Mouse (Mus musculus) erythroblast, embryonic 14.5 days (primary cell): Measurements from ENCODE around the gene 1700016K19Rik. TPM values are rescaled to one million over a fixed set of nuclear protein-coding genes. Genes with fewer than 3 reads are reported as not detected.

Source experiments
- H3K27me3 ChIP-seq: 2 replicates; pipeline ENCODE4 v1.6.1; 2012; ENCODE audit warnings: inconsistent platforms; ENCODE audit not compliant: control insufficient read depth
- H3K36me3 ChIP-seq: 2 replicates; pipeline ENCODE4 v1.6.1; 2012; ENCODE audit warnings: mild to moderate bottlenecking, inconsistent platforms; ENCODE audit not compliant: control insufficient read depth
- H3K4me1 ChIP-seq: 2 replicates; pipeline ENCODE4 v1.6.1; 2012; ENCODE audit warnings: inconsistent platforms; ENCODE audit not compliant: control insufficient read depth
- H3K4me3 ChIP-seq: replicated peaks from 2 replicates; pipeline ENCODE3; 2012; ENCODE audit warnings: moderate library complexity, mild to moderate bottlenecking, inconsistent platforms
- H3K9me3 ChIP-seq: 2 replicates; pipeline ENCODE4 v1.6.1; 2012; ENCODE audit warnings: low read length, inconsistent platforms, mixed read lengths; ENCODE audit not compliant: control insufficient read depth
- GATA1 ChIP-seq: IDR thresholded peaks from 2 replicates; pipeline ENCODE4 v1.6.1; 2012; ENCODE audit warnings: low read length, inconsistent platforms, mixed read lengths
- TAL1 ChIP-seq: IDR thresholded peaks from 3 replicates; pipeline ENCODE4 v1.6.1; 2012; ENCODE audit warnings: low read length, inconsistent platforms, mixed read lengths
- polyA plus RNA-seq: library from polyadenylated mRNA; stranded (reverse); fragments of >175 nt; gene quantifications from 2 replicates; pipeline ENCODE4 v1.2.3, GENCODE M21; 2012

Gene 1700016K19Rik
- polyA plus RNA-seq, 1 experiment, result not detected

GRCm38 (mm10) chr11:75978051-75978450, 21.7 kb upstream of the 1700016K19Rik start:
- Histone ChIP-seq H3K4me1 (no peaks in the 10 kb centered on the region), H3K9me3 (no peaks in the 10 kb centered on the region; the same call in 1 of the 2 replicates), H3K36me3 (no peaks in the 10 kb centered on the region), H3K4me3 (no peak overlapping the region), H3K27me3 (peaks cover 1% of the 10 kb centered on the region; the same call in 1 of the 2 replicates)
- TF ChIP-seq GATA1 (no peak), TAL1 (no peak)

- Histone ChIP-seq H3K4me1 (no peaks in the 10 kb centered on the region), H3K9me3 (no peaks in the 10 kb centered on the region), H3K27me3 (no peaks in the 10 kb centered on the region), H3K36me3 (no peaks in the 10 kb centered on the region), H3K4me3 (no peak overlapping the region)
- no peak for TF ChIP-seq TAL1
- no peak for TF ChIP-seq GATA1
Measured at GRCm38 (mm10) chr11:75980413-75980812, 19.3 kb upstream of the 1700016K19Rik start.

DNA sequence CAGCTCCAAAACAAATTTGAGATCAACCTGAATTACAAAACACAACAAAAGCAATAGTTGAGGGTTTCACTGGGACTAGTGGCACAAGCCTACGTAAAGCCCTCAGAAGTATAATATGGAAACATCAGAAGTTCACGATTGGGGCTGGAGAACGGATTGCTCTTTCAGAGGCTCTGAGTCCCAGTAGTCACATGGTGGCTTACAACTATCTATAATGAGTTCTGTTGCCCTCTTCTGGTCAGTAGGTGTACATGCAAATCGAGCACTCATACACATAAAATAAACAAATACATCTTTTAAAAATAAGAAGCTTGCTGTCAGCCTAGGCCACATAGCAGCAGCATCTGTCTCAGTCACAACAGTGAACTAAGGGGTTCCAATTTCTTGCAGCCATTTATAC, 16.5 kb upstream of the 1700016K19Rik start:
- Histone ChIP-seq H3K36me3 (no peaks in the 10 kb centered on the region), H3K4me1 (no peaks in the 10 kb centered on the region), H3K9me3 (no peaks in the 10 kb centered on the region), H3K27me3 (no peaks in the 10 kb centered on the region), H3K4me3 (no peak overlapping the region)
- TF ChIP-seq GATA1 (no peak), TAL1 (no peak)

GRCm38 (mm10) chr11:75984581-75984980, 15.1 kb upstream of the 1700016K19Rik start:
- Histone ChIP-seq H3K36me3 (no peaks in the 10 kb centered on the region), H3K9me3 (no peaks in the 10 kb centered on the region), H3K4me3 (no peak overlapping the region), H3K27me3 (no peaks in the 10 kb centered on the region), H3K4me1 (no peaks in the 10 kb centered on the region)
- TF ChIP-seq GATA1 (no peak), TAL1 (no peak)

- no peak overlapping the region for H3K4me3 ChIP-seq
- no peaks in the 10 kb centered on the region for H3K27me3 ChIP-seq
- H3K36me3 ChIP-seq, result no peaks in the 10 kb centered on the region
- TF ChIP-seq GATA1 (no peak), TAL1 (no peak)
- no peaks in the 10 kb centered on the region for H3K4me1 ChIP-seq
- no peaks in the 10 kb centered on the region for H3K9me3 ChIP-seq
Measured at GRCm38 (mm10) chr11:75985948-75986347, 13.8 kb upstream of the 1700016K19Rik start.

DNA sequence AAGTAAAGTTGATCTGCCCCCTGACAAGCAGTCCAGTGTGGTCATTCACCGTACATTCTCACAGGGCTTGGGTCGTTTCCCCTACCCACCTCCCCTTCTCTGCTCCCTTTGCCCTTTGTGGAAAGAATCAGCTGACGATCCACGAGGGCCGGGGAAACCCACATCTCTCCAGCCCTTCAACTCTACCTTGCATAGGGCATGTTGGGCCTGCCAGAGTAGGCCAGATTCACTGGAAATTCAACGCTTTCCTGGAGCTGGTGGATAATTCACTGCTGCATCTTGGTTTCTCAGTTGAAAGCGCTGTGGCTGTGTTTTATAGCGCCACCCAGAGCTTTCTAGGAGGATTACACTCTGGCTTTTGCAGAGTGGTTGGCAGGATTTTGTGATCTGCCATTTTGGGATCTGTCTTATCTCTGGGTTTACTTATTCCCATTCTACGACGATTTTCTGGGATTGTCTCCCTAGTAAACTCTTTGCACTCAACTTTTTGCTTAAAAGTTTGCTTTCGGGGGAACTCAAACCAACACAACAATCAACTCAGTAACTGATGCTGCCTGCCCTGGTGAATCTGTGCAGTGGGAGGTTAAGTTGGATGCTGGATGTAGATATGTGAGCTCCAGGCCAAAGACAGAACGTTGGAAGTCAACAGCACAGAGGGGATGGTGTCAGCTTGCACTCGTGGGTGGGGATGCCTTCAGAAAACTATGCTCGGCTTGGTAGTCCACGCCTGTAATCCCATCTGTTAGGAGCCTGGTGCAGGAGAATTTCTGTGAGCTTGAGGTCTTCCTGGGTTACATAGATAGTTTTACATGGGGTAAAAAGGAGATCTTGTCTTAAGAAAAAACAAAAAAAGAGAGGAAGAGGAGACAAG, 8.5 kb upstream of the 1700016K19Rik start:
- H3K9me3 ChIP-seq, result no peaks in the 10 kb centered on the region
- H3K4me3 ChIP-seq, result no peak overlapping the region
- H3K4me1 ChIP-seq, result no peaks in the 10 kb centered on the region
- no peaks in the 10 kb centered on the region for H3K36me3 ChIP-seq
- no peaks in the 10 kb centered on the region for H3K27me3 ChIP-seq
- TF ChIP-seq GATA1, result no peak
- TF ChIP-seq TAL1, result no peak

GRCm38 (mm10) chr11:75991911-75992310, 7.8 kb upstream of the 1700016K19Rik start:
- no peaks in the 10 kb centered on the region for H3K9me3 ChIP-seq
- no peak overlapping the region for H3K4me3 ChIP-seq
- TF ChIP-seq TAL1, result no peak
- TF ChIP-seq GATA1, result no peak
- H3K4me1 ChIP-seq, result no peaks in the 10 kb centered on the region
- H3K36me3 ChIP-seq, result no peaks in the 10 kb centered on the region
- H3K27me3 ChIP-seq, result no peaks in the 10 kb centered on the region

DNA sequence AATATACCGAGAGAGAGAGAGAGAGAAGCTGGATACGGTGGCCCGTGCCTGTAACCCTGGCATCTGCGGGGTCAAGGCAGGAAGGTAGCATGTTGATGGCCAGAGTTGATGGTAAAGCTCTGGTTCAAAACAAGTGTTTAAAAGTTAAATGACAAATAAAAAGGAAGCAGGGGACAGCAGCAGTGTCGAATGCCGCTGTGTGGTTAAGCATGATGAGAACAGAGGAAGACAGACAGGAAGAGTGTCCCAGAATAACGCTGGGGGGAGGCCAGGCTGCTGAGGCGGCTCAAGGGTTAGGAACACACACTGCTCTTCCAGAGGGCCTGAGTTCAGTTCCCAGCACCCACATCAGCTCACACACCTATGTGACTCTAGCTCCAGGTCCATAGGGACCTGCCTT, 7.2 kb upstream of the 1700016K19Rik start:
- H3K27me3 ChIP-seq, result no peaks in the 10 kb centered on the region
- H3K4me1 ChIP-seq, result no peaks in the 10 kb centered on the region
- H3K4me3 ChIP-seq, result no peak overlapping the region
- TF ChIP-seq GATA1 (no peak), TAL1 (no peak)
- no peaks in the 10 kb centered on the region for H3K9me3 ChIP-seq
- H3K36me3 ChIP-seq, result no peaks in the 10 kb centered on the region

DNA sequence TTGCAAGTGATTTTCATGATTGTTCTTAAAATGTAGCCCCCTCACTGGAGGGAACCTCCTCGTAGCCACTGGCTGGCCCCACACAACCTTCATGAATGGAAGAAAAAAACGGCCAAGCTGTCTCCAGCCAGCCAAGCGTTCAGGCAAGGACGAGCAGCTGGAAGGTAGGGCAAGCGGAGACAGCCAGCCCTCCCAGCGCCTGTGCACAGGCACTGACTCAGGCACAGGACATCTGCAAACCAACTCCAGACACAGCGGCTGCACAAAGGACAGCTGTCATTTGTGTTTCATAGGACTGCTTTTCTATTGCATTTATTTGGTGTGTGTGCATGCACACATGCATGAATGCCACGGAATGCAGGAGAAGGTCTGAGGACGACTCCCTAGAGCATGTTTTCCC, 5.4 kb upstream of the 1700016K19Rik start:
- Histone ChIP-seq H3K4me3 (no peak overlapping the region), H3K36me3 (no peaks in the 10 kb centered on the region), H3K9me3 (no peaks in the 10 kb centered on the region), H3K27me3 (peaks cover under 1% of the 10 kb centered on the region; the same call in 1 of the 2 replicates), H3K4me1 (no peaks in the 10 kb centered on the region)
- TF ChIP-seq TAL1 (no peak), GATA1 (no peak)

DNA sequence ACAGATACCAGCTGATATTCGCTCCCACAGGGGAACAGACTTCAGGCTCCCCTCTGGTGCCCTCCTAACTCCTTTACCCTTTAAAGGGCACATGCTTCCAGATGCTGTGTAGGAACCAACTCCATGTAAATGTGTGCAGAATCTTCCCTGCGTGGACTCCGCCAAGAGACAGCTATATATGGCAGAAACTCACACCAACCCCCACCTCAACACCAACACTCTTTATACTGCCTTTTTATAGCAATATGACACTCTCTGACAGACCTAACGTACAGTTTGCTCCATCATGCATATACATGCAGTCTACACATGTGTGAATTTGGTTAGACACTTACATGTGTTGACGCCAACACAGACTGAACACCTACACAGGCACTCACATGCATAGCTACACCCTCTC, 989 bp downstream of the 1700016K19Rik start:
- Histone ChIP-seq H3K4me3 (no peak overlapping the region), H3K36me3 (no peaks in the 10 kb centered on the region), H3K9me3 (no peaks in the 10 kb centered on the region), H3K4me1 (peaks cover 3% of the 10 kb centered on the region; the same call in 1 of the 2 replicates), H3K27me3 (peaks cover 20% of the 10 kb centered on the region)
- no peak for TF ChIP-seq GATA1
